Mouse (Mus musculus) erythroblast, embryonic 14.5 days (primary cell): ENCODE results near the gene Heg1.

Source experiments
- GATA1 ChIP-seq: IDR thresholded peaks from 2 replicates; pipeline ENCODE4 v1.6.1; 2012; ENCODE audit warnings: low read length, inconsistent platforms, mixed read lengths
- TAL1 ChIP-seq: IDR thresholded peaks from 3 replicates; pipeline ENCODE4 v1.6.1; 2012; ENCODE audit warnings: low read length, inconsistent platforms, mixed read lengths

DNA sequence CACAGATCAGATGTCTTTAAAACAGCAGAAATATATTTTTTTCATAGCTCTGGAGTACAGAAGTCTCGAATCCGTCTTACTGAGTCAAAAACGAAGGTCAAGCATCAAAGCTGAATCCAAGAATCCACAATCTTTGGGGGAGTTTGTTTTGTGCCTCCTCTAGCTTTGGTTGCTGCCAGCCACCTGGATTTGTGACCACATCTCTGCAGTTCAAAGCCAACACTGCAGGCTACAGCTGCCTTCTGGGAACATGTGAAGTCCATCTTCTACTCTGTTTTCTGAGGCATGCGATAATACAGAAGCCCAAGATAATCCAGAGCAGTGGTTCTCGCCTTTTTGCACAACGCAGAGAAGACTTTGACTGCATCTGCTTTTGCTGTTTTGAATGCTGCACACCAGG lies 17.9 kb upstream of the Heg1 start:
- TF ChIP-seq TAL1 = no peak
- TF ChIP-seq GATA1 = no peak
